Mouse (Mus musculus) frontal cortex, postnatal 36 days (tissue): ENCODE data around the gene Ccdc71.
A peak's percentile ranks its signal among the peaks of the same experiment; 100 is the strongest.

Experiments used
- DNase-seq, 2 experiments: peaks; one replicate each; pipeline ENCODE4 v3.0.0; 2022; ENCODE audit warnings: low spot score in 2 of 2

Gene Ccdc71

DNA sequence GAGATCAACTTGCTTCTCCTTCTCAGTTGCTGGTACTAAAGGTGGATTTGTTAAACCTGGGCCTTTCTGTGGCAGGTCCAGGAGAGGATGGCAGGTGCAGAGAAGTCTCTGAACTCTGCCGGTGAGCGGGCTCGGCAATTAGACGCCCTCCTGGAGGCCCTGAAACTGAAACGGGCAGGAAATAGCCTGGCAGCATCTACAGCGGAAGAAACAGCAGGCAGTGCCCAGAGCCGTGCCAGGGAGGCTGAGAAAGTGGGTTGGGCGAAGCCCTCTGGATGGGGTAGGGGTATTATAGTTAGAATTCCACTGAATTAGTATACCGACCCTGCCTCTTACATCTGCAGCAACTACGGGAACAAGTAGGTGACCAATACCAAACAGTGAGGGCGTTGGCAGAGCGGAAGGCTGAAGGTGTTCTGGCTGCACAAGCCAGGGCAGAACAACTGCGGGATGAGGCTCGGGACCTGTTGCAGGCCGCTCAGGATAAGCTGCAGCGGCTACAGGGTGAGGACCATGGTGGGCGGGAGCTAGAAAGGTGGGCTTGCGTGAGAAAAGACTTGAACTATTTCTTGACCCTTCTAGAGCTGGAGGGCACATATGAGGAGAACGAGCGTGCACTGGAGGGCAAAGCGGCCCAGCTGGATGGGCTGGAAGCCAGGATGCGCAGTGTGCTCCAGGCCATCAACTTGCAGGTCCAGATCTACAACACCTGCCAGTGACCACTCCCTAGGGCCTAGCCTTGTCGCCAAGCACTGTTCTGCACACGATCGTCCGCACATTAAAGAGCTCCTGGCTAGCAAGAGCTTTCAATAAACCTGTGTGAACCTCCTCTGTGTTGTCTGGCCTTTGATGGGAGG lies 29.6 kb downstream of the Ccdc71 start:
- no peak for DNase-seq

DNA sequence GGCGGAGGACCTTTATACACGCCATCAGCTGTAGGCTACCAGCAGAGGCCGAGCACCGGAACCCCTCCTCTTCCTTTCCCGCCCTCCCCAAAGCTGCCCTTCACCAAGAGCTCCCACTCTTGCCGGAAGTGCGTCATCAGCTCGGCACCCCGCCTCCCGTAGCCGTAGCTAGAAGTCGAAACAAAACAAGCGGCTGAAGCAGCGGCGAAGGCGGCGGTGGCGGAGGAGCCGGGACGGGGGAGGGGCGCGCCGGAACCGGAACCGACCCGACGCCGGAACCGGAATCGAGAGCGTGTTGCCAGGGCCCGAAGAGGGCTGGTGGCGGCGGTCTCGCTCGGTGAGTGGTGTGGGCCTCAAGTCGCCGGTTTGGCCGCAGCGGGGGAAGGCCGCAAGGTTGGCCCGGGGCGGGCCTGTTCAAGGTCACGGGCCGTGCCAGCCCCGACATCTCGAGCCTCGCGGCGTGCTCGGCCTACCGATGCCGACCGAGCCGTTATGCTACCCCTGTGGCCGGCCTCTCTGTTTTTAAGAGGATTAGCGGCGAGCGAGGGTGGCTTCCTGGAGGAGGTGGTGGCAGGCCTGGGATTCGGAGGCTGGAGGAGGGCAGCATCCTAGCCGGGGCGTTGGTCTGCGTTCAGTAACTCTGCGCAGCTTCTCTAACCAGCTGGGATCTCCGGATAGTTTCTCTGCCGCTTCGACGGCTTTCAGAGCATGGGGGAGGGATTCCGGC lies 30.4 kb downstream of the Ccdc71 start, which contains the start of gene Usp19:
Gene Usp19, plus strand, starts transcription at position 44 of the 727 bp plus-strand sequence.
- DNase-seq, result peak; percentile 93 to 96

DNA sequence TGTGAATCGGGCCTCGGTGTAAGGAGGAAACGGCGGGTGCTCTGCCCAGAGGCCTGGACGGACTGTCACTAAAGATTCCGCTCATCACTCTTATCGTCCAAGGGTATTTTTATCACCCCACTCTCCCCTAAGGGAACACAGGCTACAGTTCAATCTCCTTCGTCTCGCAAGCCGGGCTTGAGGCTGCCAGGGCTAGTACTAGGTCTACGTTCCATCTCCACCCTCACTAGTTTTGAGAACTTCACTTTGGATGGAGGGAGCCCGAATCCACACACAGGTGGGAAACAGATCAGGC lies 30.9 kb downstream of the Ccdc71 start:
- DNase-seq, result no peak

DNA sequence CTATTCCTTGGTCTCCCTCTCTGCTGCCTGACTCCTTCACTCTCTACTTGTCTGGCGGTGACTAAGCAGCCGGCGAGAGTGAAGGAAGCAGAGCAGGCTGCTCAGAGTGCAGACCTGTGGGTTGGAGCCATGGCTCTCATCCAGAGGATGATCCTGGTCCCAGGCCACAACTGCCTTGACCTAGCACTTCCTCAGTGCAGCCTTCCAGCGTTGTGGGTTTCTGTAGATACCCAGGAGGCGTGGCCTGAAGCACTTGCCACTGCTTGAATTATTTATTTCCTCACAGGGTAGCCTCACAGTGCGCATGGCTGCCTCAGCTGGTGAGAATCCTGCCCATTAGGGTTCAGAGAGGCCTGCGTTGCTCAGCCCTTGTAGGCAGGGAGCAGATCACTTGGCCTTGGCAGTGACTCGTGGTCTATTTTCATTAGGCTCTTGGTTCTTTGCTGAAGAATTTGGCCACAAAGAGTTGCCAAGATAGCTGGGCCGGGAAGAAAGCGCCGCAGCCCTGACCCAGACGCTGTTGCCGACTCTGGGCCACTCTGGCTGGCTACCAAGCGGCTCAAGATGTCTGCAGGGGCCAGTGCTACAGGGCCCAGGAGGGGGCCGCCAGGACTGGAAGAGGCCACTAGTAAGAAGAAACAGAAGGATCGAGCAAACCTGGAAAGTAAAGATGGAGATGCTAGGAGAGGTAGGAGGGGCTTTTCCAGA lies 31.9 kb downstream of the Ccdc71 start:
- DNase-seq, result peak in 1 of 2 experiments; percentile 29

DNA sequence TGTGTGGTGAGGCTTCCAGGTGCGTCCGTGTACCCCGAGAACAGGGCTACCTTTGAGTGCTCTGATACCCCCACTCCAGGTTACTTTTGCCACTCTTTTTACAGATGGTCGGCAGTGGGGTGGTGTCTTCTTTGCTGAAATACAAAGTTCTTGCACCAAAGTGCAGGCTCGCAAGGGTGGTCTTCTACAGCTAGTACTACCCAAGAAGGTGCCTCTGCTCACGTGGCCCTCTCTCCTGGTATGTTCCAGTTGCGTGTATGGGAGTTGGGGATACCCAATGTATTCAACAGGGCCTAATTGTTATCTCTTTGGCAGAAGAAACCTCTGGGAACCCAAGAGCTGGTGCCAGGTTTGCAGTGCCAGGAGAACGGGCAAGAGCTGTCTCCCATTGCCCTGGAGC lies 32.9 kb downstream of the Ccdc71 start:
- DNase-seq, result no peak

DNA sequence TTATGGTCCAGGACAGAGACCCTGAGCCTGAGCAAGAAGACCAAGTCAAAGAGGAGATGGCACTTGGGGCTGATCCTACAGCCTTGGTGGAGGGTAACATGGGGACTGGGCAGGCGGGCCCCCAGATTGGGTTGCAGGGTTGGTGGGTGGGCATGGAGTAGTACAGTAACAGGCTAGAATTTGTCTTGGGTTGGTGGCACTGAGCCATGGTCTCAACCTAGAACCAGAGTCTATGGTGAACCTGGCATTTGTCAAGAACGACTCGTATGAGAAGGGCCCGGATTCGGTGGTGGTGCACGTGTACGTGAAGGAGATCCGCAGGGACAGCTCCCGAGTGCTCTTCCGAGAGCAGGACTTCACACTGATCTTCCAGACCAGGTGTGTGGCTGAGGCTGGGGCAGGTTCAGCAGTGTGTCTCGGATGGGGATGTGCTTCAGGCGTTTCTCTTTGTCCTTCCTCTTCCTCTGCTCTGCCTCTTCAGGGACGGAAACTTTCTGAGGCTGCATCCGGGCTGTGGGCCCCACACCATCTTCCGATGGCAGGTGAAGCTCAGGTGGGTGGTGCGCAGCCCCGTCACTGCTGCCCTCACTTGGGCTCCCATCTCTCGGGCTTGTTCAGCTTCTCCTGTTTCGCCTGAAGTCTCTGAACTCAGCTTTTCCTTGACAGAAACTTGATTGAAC lies 34.0 kb downstream of the Ccdc71 start:
- no peak for DNase-seq

DNA sequence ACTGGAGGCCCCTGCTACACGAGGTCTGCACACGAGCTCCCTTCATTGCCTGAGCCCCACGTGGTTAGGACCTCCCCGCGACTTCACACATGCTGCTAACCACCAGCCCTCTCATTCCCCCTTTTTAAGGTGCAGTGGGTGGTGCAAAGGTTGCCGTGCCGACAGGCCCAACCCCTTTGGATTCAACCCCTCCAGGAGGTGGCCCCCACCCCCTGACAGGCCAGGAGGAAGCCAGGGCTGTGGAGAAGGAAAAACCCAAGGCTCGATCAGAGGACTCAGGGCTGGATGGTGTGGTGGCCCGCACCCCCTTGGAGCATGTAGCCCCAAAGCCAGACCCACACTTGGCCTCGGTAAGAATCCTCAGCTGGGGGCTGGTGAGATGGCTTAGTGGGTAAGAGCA lies 34.6 kb downstream of the Ccdc71 start:
- DNase-seq, result no peak

DNA sequence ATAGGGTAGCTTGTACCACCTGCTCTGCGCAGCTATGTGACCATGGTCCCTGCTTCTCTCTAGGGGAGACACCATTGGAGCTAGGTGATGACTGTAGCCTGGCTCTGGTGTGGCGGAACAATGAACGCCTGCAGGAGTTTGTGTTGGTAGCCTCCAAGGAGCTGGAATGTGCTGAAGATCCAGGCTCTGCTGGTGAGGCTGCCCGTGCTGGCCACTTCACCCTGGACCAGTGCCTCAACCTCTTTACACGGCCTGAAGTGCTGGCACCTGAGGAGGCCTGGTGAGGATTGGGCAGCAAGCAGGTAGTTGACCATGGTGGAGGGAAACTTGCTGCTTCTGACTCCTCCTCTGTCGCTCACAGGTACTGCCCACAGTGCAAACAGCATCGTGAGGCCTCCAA lies 38.9 kb downstream of the Ccdc71 start:
- DNase-seq, result no peak

DNA sequence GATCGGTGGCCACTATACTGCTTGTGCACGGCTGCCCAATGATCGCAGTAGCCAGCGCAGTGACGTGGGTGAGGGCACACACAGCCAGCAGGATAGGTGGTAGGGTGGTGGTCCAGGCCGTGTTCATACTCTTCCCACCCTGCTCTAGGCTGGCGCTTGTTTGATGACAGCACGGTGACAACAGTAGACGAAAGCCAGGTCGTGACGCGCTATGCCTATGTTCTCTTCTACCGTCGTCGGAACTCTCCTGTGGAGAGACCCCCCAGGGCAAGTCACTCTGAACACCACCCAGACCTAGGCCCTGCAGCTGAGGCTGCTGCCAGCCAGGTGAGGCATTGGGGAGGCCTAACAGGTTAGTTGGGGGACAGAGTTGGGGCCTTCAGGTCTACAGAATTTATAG lies 39.6 kb downstream of the Ccdc71 start:
- DNase-seq, result no peak

DNA sequence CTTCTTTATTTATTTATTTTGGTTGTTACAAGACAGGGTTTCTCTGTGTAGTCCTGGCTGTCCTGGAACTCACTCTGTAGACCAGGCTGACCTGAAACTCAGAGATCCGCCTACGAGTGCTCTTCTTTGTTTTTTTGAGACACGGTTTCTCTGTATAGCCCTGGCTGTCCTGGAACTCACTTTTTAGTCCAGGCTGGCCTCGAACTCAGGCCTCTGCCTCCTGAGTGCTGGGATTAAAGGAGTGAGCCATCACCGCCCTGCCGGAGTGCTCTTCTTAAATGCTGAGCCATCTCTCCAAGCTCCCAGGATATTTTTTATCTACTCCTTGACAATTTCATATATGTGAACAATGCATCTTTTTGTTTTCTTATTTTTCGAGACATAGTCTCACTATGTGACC lies 46.6 kb downstream of the Ccdc71 start:
- DNase-seq, result no peak

DNA sequence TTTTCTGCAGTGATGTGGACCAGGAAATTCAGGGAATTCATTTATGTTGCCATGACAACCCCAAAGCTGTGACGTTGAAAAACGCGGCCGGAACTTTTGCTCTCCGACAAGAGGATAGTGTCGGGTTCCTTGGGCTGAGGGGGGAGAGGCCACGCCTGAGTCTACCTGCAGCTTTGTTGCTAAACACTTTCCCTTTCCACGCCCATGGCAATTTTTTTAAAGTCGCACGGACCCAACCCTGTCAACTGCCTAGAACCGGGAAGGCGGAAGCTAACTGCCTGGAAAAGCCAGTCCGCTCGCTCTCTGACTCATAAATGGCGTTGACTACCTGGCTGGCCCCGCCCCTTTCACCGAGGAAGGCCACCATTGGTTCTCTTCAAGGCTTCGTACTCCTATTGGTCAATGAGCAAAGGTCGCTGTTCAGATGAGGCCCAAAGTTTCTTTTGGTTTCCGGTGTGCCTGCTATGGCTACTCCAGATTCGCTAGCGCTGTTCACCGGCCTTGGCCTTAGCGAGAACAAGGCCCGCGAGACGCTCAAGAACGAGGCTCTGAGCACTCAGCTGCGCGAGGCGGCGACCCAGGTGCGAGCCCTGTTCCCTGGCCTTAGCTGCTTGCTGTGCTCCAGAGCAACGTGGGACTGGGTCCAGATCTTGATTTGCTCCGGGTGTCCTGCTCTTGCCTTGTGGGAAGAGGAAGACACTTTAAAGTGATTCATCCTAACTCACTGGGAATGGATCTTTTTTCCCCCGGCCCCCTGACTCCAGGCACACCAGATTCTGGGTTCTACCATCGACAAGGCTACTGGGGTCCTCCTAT lies 47.5 kb downstream of the Ccdc71 start, which contains the start of gene Qars:
Gene Qars, plus strand, starts transcription at position 88 of the 816 bp plus-strand sequence.
- DNase-seq, result peak; percentile 92 to 95

DNA sequence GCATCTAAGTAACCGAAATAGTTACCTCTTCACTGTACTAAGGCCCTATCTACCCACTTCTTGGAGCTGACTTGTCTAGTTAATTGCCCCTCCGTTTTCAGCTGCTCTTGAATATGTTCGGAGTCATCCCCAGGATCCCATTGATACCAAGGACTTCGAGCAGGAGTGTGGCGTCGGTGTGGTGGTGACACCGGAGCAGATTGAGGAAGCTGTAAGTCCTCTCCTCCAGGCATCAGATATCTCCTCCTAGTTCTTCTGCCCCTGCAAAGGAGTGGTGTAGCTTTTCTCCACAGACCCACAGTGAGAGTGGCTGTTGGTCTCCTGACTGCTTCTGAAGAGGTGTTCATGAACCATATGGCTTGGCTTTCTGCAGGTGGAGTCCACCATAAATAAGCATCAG lies 48.4 kb downstream of the Ccdc71 start:
- no peak for DNase-seq
